Mouse (Mus musculus) heart, postnatal 0 days (tissue): ENCODE measurements around the gene H3f3b. TPM values are rescaled to one million over a fixed set of nuclear protein-coding genes. Genes with fewer than 3 reads are reported as not detected.
A peak's percentile ranks its signal among the peaks of the same experiment; 100 is the strongest.

Experiments used
- ATAC-seq: fragments of 200-750 bp; cut with Nextera tagmentation; 2 replicates; pipeline ENCODE4 v1.8.0; 2017; ENCODE audit warnings: low read depth, moderate number of reproducible peaks, moderate library complexity; ENCODE audit not compliant: insufficient read depth
- DNase-seq: peaks from one replicate; pipeline ENCODE4 v3.0.0-alpha.2; 2016; ENCODE audit warnings: low spot score
- H3K27ac ChIP-seq: fragments of 300-500 bp; sonication (generic); 2 replicates; pipeline ENCODE4 v1.5.1; 2014; ENCODE audit warnings: low read depth, mild to moderate bottlenecking
- H3K27me3 ChIP-seq: fragments of 300-500 bp; sonication (generic); 2 replicates; pipeline ENCODE4 v1.6.1; 2014; ENCODE audit warnings: low read length, mixed read lengths; ENCODE audit not compliant: control insufficient read depth, insufficient read depth
- H3K36me3 ChIP-seq: fragments of 300-500 bp; sonication (generic); replicated peaks from 2 replicates; pipeline ENCODE4 v1.6.1; 2014; ENCODE audit warnings: low read length, mixed read lengths; ENCODE audit not compliant: control insufficient read depth, insufficient read depth
- H3K4me1 ChIP-seq: fragments of 300-500 bp; sonication (generic); 2 replicates; pipeline ENCODE4 v1.6.1; 2014; ENCODE audit warnings: antibody characterized with exemption; ENCODE audit not compliant: control insufficient read depth, insufficient read depth
- H3K4me2 ChIP-seq: fragments of 300-500 bp; sonication (generic); 2 replicates; pipeline ENCODE4 v1.6.1; 2014; ENCODE audit warnings: low read depth, mild to moderate bottlenecking, low read length, moderate library complexity
- H3K4me3 ChIP-seq: fragments of 300-500 bp; sonication (generic); 2 replicates; pipeline ENCODE4 v1.5.1; 2014; ENCODE audit warnings: low read depth, low read length
- H3K9ac ChIP-seq: fragments of 300-500 bp; sonication (generic); replicated peaks from 2 replicates; pipeline ENCODE4 v1.6.1; 2014; ENCODE audit warnings: low read depth, low read length, mixed read lengths
- H3K9me3 ChIP-seq: fragments of 300-500 bp; sonication (generic); replicated peaks from 2 replicates; pipeline ENCODE4 v1.6.1; 2016; ENCODE audit warnings: low read length; ENCODE audit not compliant: control insufficient read depth
- CTCF ChIP-seq: IDR thresholded peaks from 2 replicates; pipeline ENCODE4 v1.5.1; 2016; ENCODE audit warnings: antibody characterized with exemption, control low read depth, low read depth
- EP300 ChIP-seq: IDR thresholded peaks from 2 replicates; pipeline ENCODE4 v1.6.1; 2016; ENCODE audit warnings: antibody characterized with exemption, low read depth
- WGBS: fragments of 180-500 bp; shearing (Covaris S2); extraction: QIAGEN DNeasy Blood & Tissue Kit; methylation state at CpG from one replicate; pipeline ENCODE4 v1.1.7; 2014; 5-methylcytosine and 5-hydroxymethylcytosine counted together
- polyA plus RNA-seq: library from polyadenylated mRNA; unstranded; fragments of >200 nt; fragmentation: Nextera tagmentation; extraction: Ambion mirVana; gene quantifications from 2 replicates; pipeline ENCODE4 v1.2.1, GENCODE M21; 2015
- total RNA-seq: library from RNA; depleted of rRNA; stranded (reverse); fragments of >200 nt; gene quantifications from 2 replicates; pipeline ENCODE4 v1.2.3, GENCODE M21; 2014; ENCODE audit warnings: low replicate concordance; rRNA removed

Gene H3f3b
- total RNA-seq (365 and 410 TPM in 2 replicates), polyA plus RNA-seq (518 and 561 TPM in 2 replicates)

DNA sequence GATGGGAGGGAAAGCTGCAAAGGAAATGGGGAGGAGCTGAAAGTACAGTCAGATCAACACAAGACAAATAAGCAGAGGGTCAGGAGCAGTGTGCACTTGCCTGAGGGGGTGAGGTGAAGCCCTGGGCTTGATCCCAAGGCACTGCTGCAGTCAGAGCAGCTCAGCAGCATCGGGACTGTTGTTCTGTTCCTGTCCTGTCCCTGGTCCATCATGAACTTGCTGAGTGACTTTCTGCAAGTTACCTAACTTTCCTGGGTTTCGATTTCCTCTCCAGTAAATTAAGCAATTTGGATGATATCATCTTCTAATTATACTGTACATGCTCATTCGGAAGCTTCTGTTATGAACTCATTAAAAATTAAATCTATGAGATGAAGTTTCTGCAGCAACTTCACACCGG lies at the start of gene H3f3b:
TSS of gene H3f3b (minus strand) at position 207 of the 400 bp plus-strand sequence.
- H3K27me3 ChIP-seq: no peaks in the 10 kb centered on the region
- H3K27ac ChIP-seq: peak within 1 kb of the TSS; percentile 8; the same call in 1 of the 2 replicates
- peaks cover 5% of the 10 kb centered on the region; the same call in 1 of the 2 replicates for H3K36me3 ChIP-seq
- H3K4me2 ChIP-seq: peak within 1 kb of the TSS; percentile 18; the same call in 1 of the 2 replicates
- ATAC-seq: no peak
- no peak for DNase-seq
- no peak for TF ChIP-seq EP300
- no peak for TF ChIP-seq CTCF
- whole genome bisulfite sequencing: 68% methylated on average over 4 of the region's 4 CpGs
- no peaks in the 10 kb centered on the region for H3K9me3 ChIP-seq
- no peak within 1 kb of the TSS for H3K4me3 ChIP-seq
- H3K9ac ChIP-seq: no peak within 1 kb of the TSS
- peaks cover 16% of the 10 kb centered on the region for H3K4me1 ChIP-seq

- WGBS: 67% methylated on average over 7 of the region's 7 CpGs
These were observed 49.1 kb upstream of the H3f3b start for GRCm38 (mm10) chr11:116076836-116077235.

GRCm38 (mm10) chr11:116076266-116076540 lies 48.4 kb upstream of the H3f3b start:
- TF ChIP-seq EP300 (no peak), CTCF (no peak)
- Histone ChIP-seq H3K27me3 (no peaks in the 10 kb centered on the region), H3K27ac (no peak overlapping the region), H3K36me3 (peaks cover 26% of the 10 kb centered on the region), H3K4me3 (no peak overlapping the region), H3K4me1 (no peaks in the 10 kb centered on the region), H3K9me3 (no peaks in the 10 kb centered on the region), H3K4me2 (no peak overlapping the region; the same call in 1 of the 2 replicates), H3K9ac (no peak overlapping the region)
- no peak for DNase-seq
- no peak; the same call in 1 of the 2 replicates for ATAC-seq
- WGBS: 69% methylated on average over 7 of the region's 7 CpGs

More at GRCm38 (mm10) chr11:116076836-116077235, 49.1 kb upstream of the H3f3b start:
- peak overlapping the region; percentile 13; the same call in 1 of the 2 replicates for H3K27ac ChIP-seq
- DNase-seq: no peak
- no peak for TF ChIP-seq EP300
- TF ChIP-seq CTCF: no peak
- H3K27me3 ChIP-seq: no peaks in the 10 kb centered on the region
- H3K4me3 ChIP-seq: peak overlapping the region; percentile 19; the same call in 1 of the 2 replicates
- H3K4me1 ChIP-seq: no peaks in the 10 kb centered on the region
- no peaks in the 10 kb centered on the region for H3K9me3 ChIP-seq
- H3K4me2 ChIP-seq: peak overlapping the region; percentile 10; the same call in 1 of the 2 replicates
- H3K36me3 ChIP-seq: peaks cover 33% of the 10 kb centered on the region
- no peak overlapping the region; the same call in 1 of the 2 replicates for H3K9ac ChIP-seq
- no peak for ATAC-seq

- Histone ChIP-seq H3K36me3 (peaks cover 21% of the 10 kb centered on the region), H3K9ac (no peak overlapping the region), H3K4me3 (no peak overlapping the region), H3K4me1 (no peaks in the 10 kb centered on the region), H3K27me3 (no peaks in the 10 kb centered on the region), H3K4me2 (no peak overlapping the region), H3K27ac (no peak overlapping the region), H3K9me3 (no peaks in the 10 kb centered on the region)
- no peak for TF ChIP-seq EP300
- no peak for TF ChIP-seq CTCF
- 35% methylated on average over 20 of the region's 20 CpGs for WGBS
- no peak for DNase-seq
- ATAC-seq: no peak
These were observed 47.9 kb upstream of the H3f3b start for GRCm38 (mm10) chr11:116075539-116076265.

GRCm38 (mm10) chr11:116074436-116074991 lies 46.8 kb upstream of the H3f3b start:
- WGBS: 65% methylated on average over 7 of the region's 7 CpGs
- TF ChIP-seq CTCF: no peak
- no peak for TF ChIP-seq EP300
- Histone ChIP-seq H3K36me3 (peaks cover 9% of the 10 kb centered on the region), H3K4me2 (no peak overlapping the region), H3K27ac (no peak overlapping the region), H3K9me3 (no peaks in the 10 kb centered on the region), H3K9ac (no peak overlapping the region), H3K4me1 (no peaks in the 10 kb centered on the region), H3K4me3 (no peak overlapping the region), H3K27me3 (no peaks in the 10 kb centered on the region)
- no peak for DNase-seq
- ATAC-seq: peak; percentile 25; the same call in 1 of the 2 replicates
